Mouse (Mus musculus) kidney, postnatal 0 days (tissue): ENCODE measurements at regions not wholly inside any gene's neighbourhood (a gene's known extent, or its start where the extent isn't known, plus 50 kb on each side); places are given as distances from the start of the nearest gene placed in this dataset.

Experiments
- ATAC-seq: fragments of 200-750 bp; cut with Nextera tagmentation; replicated peaks from 2 replicates; pipeline ENCODE4 v1.8.0; 2017; ENCODE audit warnings: low read depth, moderate number of reproducible peaks, moderate TSS enrichment, moderate library complexity; ENCODE audit not compliant: low FRiP score
- DNase-seq: peaks from one replicate; pipeline ENCODE4 v3.0.0-alpha.2; 2016; ENCODE audit warnings: low spot score
- H3K27ac ChIP-seq: fragments of 300-500 bp; sonication (generic); 2 replicates; pipeline ENCODE4 v1.5.1; 2014; ENCODE audit warnings: mild to moderate bottlenecking
- H3K27me3 ChIP-seq: fragments of 300-500 bp; sonication (generic); 2 replicates; pipeline ENCODE4 v1.6.1; 2014; ENCODE audit warnings: low read length, mixed read lengths; ENCODE audit not compliant: insufficient read depth
- H3K36me3 ChIP-seq: fragments of 300-500 bp; sonication (generic); 2 replicates; pipeline ENCODE4 v1.6.1; 2014; ENCODE audit warnings: low read length, mixed read lengths; ENCODE audit not compliant: insufficient read depth
- H3K4me1 ChIP-seq: fragments of 300-500 bp; sonication (generic); replicated peaks from 2 replicates; pipeline ENCODE4 v1.6.1; 2014; ENCODE audit warnings: antibody characterized with exemption, low read length, mixed read lengths; ENCODE audit not compliant: insufficient read depth
- H3K4me2 ChIP-seq: fragments of 300-500 bp; sonication (generic); 2 replicates; pipeline ENCODE4 v1.6.1; 2014; ENCODE audit warnings: mild to moderate bottlenecking, low read length, moderate library complexity, mixed read lengths
- H3K4me3 ChIP-seq: fragments of 300-500 bp; sonication (generic); replicated peaks from 2 replicates; pipeline ENCODE4 v1.5.1; 2014; ENCODE audit warnings: low read depth, low read length
- H3K9ac ChIP-seq: fragments of 300-500 bp; sonication (generic); 2 replicates; pipeline ENCODE4 v1.6.1; 2014; ENCODE audit warnings: low read depth, low read length
- H3K9me3 ChIP-seq: fragments of 300-500 bp; sonication (generic); replicated peaks from 2 replicates; pipeline ENCODE4 v1.6.1; 2016; ENCODE audit warnings: low read length, inconsistent platforms, mixed read lengths
- CTCF ChIP-seq: IDR thresholded peaks from 2 replicates; pipeline ENCODE4 v1.5.1; 2016; ENCODE audit warnings: antibody characterized with exemption, low read depth, mild to moderate bottlenecking, moderate library complexity
- WGBS: fragments of 180-500 bp; shearing (Covaris S2); extraction: QIAGEN DNeasy Blood & Tissue Kit; methylation state at CpG from one replicate; pipeline ENCODE4 v1.1.7; 2014; 5-methylcytosine and 5-hydroxymethylcytosine counted together

- no peak overlapping the region; the same call in 1 of the 2 replicates for H3K4me2 ChIP-seq
- DNase-seq (no peak), ATAC-seq (no peak)
- no peaks in the 10 kb centered on the region for H3K27me3 ChIP-seq
- no peak overlapping the region for H3K4me3 ChIP-seq
- no peaks in the 10 kb centered on the region for H3K4me1 ChIP-seq
- TF ChIP-seq CTCF: no peak
- no peaks in the 10 kb centered on the region for H3K36me3 ChIP-seq
- no peaks in the 10 kb centered on the region for H3K9me3 ChIP-seq
- H3K27ac ChIP-seq: no peak overlapping the region
- no peak overlapping the region for H3K9ac ChIP-seq
- 17% methylated on average over 12 of the region's 12 CpGs for WGBS
Measured at GRCm38 (mm10) chr7:84800966-84801365, 52.4 kb upstream of the Olfr291 start.

DNA sequence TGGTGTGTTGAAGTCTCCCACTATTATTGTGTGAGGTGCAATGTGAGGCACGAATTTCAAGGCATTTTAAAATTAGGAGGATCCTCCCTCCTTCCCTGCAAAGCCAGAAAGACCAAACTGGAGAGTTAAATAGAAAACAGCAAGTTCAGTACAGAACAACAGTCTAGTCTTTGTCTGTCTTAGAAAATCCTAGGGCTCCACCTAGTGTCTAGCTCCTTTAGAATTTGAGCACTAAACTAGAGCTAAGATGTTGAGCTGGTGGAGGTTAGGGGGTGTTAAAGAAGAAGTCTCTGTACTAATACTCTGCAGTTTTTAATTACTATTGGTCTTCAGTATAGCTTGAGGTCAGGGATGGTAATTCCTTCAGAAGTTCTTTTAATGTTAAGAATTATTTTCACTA lies 58.7 kb upstream of the Olfr291 start:
- peak; percentile 36 for DNase-seq

DNA sequence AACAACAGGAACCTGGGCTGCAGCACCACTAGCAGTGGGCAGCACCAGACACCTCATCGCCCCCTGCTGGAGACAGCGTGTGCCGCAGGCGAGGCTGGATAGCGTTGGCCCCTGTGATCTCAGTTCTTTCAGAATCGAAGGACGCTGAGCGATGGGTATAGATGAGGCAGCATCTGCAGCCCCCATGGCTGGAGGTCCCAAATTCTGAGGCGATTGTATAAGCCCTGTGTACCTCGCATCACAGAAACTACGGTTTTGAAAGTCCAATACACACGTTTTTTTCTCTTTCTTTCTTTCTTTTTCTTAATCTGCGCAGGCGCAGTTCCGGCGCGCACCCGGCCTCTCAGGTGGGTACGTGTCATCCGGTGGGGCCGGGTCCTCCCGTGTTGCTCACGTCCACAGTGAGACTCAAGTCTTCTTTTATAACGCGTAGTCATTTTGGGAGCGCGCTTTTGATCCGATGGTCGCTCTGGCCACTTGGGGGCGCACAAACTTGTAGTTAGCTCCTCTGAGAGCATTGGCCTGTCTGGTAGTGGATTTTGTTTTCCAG lies 74.0 kb upstream of the Olfr291 start:
- H3K27me3 ChIP-seq: no peaks in the 10 kb centered on the region
- TF ChIP-seq CTCF: peak; percentile 87
- H3K9ac ChIP-seq: peak overlapping the region; percentile 50
- WGBS: under 1% methylated on average over 30 of the region's 30 CpGs
- H3K27ac ChIP-seq: no peak overlapping the region
- ATAC-seq (peak; percentile 91), DNase-seq (peak; percentile 73)
- H3K4me1 ChIP-seq: no peaks in the 10 kb centered on the region
- H3K9me3 ChIP-seq: no peaks in the 10 kb centered on the region
- H3K4me3 ChIP-seq: peak overlapping the region; percentile 55
- H3K36me3 ChIP-seq: no peaks in the 10 kb centered on the region
- H3K4me2 ChIP-seq: peak overlapping the region; percentile 70

More for the DNA sequence above, 58.7 kb upstream of the Olfr291 start:
- Histone ChIP-seq H3K9ac (no peak overlapping the region), H3K4me3 (no peak overlapping the region), H3K27me3 (no peaks in the 10 kb centered on the region), H3K36me3 (no peaks in the 10 kb centered on the region), H3K4me1 (no peaks in the 10 kb centered on the region), H3K9me3 (no peaks in the 10 kb centered on the region), H3K27ac (no peak overlapping the region), H3K4me2 (no peak overlapping the region)
- peak; percentile 57 for TF ChIP-seq CTCF
- WGBS: 3% methylated on average over 1 of the region's 1 CpGs
- ATAC-seq: no peak

- no peak for DNase-seq
- Histone ChIP-seq H3K27me3 (no peaks in the 10 kb centered on the region), H3K9me3 (no peaks in the 10 kb centered on the region), H3K36me3 (no peaks in the 10 kb centered on the region), H3K4me2 (no peak overlapping the region), H3K27ac (no peak overlapping the region), H3K4me3 (no peak overlapping the region), H3K9ac (no peak overlapping the region), H3K4me1 (no peaks in the 10 kb centered on the region)
- peak; percentile 33 for TF ChIP-seq CTCF
- no peak for ATAC-seq
Measured at GRCm38 (mm10) chr7:84777696-84778095, 75.7 kb upstream of the Olfr291 start.

DNA sequence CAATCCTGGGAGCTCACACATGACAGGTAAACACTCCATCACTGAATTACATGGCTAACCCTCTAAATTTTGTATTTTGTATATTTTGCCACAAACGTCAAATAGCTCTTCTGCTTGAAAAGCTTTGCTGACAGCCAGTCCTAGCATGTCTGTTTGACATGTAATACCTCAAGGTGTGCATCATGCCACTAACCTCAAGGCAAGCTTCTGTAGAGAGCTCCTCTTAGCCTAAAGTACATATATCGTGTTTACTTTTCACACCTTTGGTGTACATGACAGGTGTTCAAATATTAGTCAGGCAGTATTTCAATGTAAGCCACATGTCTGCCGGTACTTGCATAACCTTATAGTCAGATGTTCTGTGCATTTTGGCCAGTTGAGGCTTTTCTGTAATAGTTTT lies 66.5 kb upstream of the Zfand6 start:
- whole genome bisulfite sequencing: 85% methylated on average over 3 of the region's 3 CpGs
- H3K4me3 ChIP-seq: no peak overlapping the region
- DNase-seq (no peak), ATAC-seq (no peak)
- no peak overlapping the region for H3K27ac ChIP-seq
- no peak overlapping the region for H3K9ac ChIP-seq
- no peak for TF ChIP-seq CTCF
- no peak overlapping the region for H3K4me2 ChIP-seq
- H3K27me3 ChIP-seq: no peaks in the 10 kb centered on the region
- H3K4me1 ChIP-seq: no peaks in the 10 kb centered on the region
- no peaks in the 10 kb centered on the region for H3K36me3 ChIP-seq
- no peaks in the 10 kb centered on the region for H3K9me3 ChIP-seq

DNA sequence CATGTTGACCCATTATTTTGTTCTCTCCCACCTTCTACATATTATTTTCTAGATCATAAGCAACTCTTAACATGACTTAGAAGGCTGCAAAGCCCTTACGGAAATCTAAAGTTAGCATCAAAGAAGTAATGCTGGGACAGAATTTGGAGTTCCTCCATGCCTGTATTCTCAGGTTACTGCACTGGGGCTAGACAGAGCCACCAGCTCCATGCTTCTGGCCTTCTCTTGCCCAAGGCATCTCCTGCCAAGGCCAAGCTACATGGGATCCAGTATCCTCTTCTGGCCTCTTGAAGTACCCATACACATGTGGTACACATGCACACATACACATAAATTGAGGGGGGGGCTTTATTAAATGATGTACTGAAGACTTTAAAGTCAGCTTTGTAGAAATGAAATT lies 63.6 kb upstream of the Zfand6 start:
- H3K27me3 ChIP-seq: no peaks in the 10 kb centered on the region
- no peak for TF ChIP-seq CTCF
- H3K9ac ChIP-seq: no peak overlapping the region
- DNase-seq (no peak), ATAC-seq (no peak)
- no peaks in the 10 kb centered on the region for H3K4me1 ChIP-seq
- H3K4me3 ChIP-seq: no peak overlapping the region
- no peak overlapping the region for H3K4me2 ChIP-seq
- H3K36me3 ChIP-seq: no peaks in the 10 kb centered on the region
- WGBS: 95% methylated on average over 1 of the region's 1 CpGs
- no peak overlapping the region for H3K27ac ChIP-seq
- no peaks in the 10 kb centered on the region for H3K9me3 ChIP-seq
